Mouse (Mus musculus): ENCODE data around the gene Stmnd1. TPM values are rescaled to one million over a fixed set of nuclear protein-coding genes. Genes with fewer than 3 reads are reported as not detected.

The Stmnd1 gene
- polyA plus RNA-seq, 1 experiment from 2014 or later = not detected

Other genes with a start within 250 kb of the Stmnd1 start
- gene Rbm24, start 144.7 kb downstream of the Stmnd1 start, polyA plus RNA-seq (2014; fragmentation: Nextera tagmentation; extraction: Ambion mirVana) = 138 and 141 TPM in 2 replicates
- 157 and 159 TPM in 2 replicates for gene Cap2, start 228.1 kb downstream of the Stmnd1 start, polyA plus RNA-seq (2014; fragmentation: Nextera tagmentation; extraction: Ambion mirVana)

Measured in heart, embryonic 14.5 days (tissue).